Mouse (Mus musculus) heart, adult 9 months (tissue): ENCODE measurements at regions not wholly inside any gene's neighbourhood (a gene's known extent, or its start where the extent isn't known, plus 50 kb on each side); places are given as distances from the start of the nearest gene placed in this dataset.

Experiments
- DNase-seq, 2 experiments: peaks; one replicate each; pipeline ENCODE4 v3.0.0; 2022; ENCODE audit warnings: low spot score in 2 of 2

- no peak for DNase-seq
Measured at GRCm38 (mm10) chr11:105538421-105539210, 51.2 kb upstream of the Tanc2 start.

- no peak for DNase-seq
Measured at GRCm38 (mm10) chr11:105532616-105533015, 57.2 kb upstream of the Tanc2 start.

GRCm38 (mm10) chr11:105530711-105531157 is 59.1 kb upstream of the Tanc2 start:
- DNase-seq, result peak; percentile 65 to 70

GRCm38 (mm10) chr11:105526066-105526465 is 63.7 kb upstream of the Tanc2 start:
- no peak for DNase-seq

GRCm38 (mm10) chr11:105525608-105526007 is 64.2 kb upstream of the Tanc2 start:
- peak; percentile 76 to 77 for DNase-seq

GRCm38 (mm10) chr11:105524400-105524799 is 65.4 kb upstream of the Tanc2 start:
- DNase-seq, result no peak

- DNase-seq, result no peak
Measured at GRCm38 (mm10) chr11:105523765-105524164, 66.0 kb upstream of the Tanc2 start.

- DNase-seq, result no peak
Measured at GRCm38 (mm10) chr11:105520398-105520797, 63.9 kb upstream of the March10 start.

- no peak for DNase-seq
Measured at GRCm38 (mm10) chr11:105513275-105513674, 56.7 kb upstream of the March10 start.

GRCm38 (mm10) chr11:105510626-105511025 is 54.1 kb upstream of the March10 start:
- no peak for DNase-seq

- DNase-seq, result no peak
Measured at GRCm38 (mm10) chr11:105510056-105510455, 53.5 kb upstream of the March10 start.

GRCm38 (mm10) chr11:105508660-105509038 is 52.1 kb upstream of the March10 start:
- DNase-seq, result no peak

GRCm38 (mm10) chr11:105507972-105508659 is 51.6 kb upstream of the March10 start:
- no peak for DNase-seq

- no peak for DNase-seq
Measured at GRCm38 (mm10) chr11:105507332-105507971, 50.9 kb upstream of the March10 start.
